Mouse (Mus musculus) heart, embryonic 13.5 days (tissue): ENCODE measurements around the gene Scgb3a1. TPM values are rescaled to one million over a fixed set of nuclear protein-coding genes. Genes with fewer than 3 reads are reported as not detected.

Experiments
- ATAC-seq: fragments of 200-750 bp; cut with Nextera tagmentation; 2 replicates; pipeline ENCODE4 v1.8.0; 2017; ENCODE audit warnings: moderate TSS enrichment; ENCODE audit not compliant: insufficient number of reproducible peaks, low FRiP score, low TSS enrichment; ENCODE audit errors: extremely low read depth
- H3K27ac ChIP-seq: fragments of 300-500 bp; sonication (generic); replicated peaks from 2 replicates; pipeline ENCODE4 v1.5.1; 2015; ENCODE audit warnings: moderate library complexity, mild to moderate bottlenecking, inconsistent platforms
- H3K27me3 ChIP-seq: fragments of 300-500 bp; sonication (generic); replicated peaks from 2 replicates; pipeline ENCODE4 v1.6.1; 2015; ENCODE audit warnings: mild to moderate bottlenecking, inconsistent platforms
- H3K36me3 ChIP-seq: fragments of 300-500 bp; sonication (generic); 2 replicates; pipeline ENCODE4 v1.6.1; 2015; ENCODE audit warnings: mild to moderate bottlenecking, inconsistent platforms
- H3K4me1 ChIP-seq: fragments of 300-500 bp; sonication (generic); 2 replicates; pipeline ENCODE4 v1.6.1; 2015; ENCODE audit warnings: inconsistent platforms
- H3K4me2 ChIP-seq: fragments of 300-500 bp; sonication (generic); 2 replicates; pipeline ENCODE4 v1.6.1; 2015; ENCODE audit warnings: inconsistent platforms, mild to moderate bottlenecking, moderate library complexity
- H3K4me3 ChIP-seq: fragments of 300-500 bp; sonication (generic); 2 replicates; pipeline ENCODE4 v1.5.1; 2015; ENCODE audit warnings: moderate library complexity, mild to moderate bottlenecking, inconsistent platforms
- H3K9ac ChIP-seq: fragments of 300-500 bp; sonication (generic); 2 replicates; pipeline ENCODE4 v1.6.1; 2015; ENCODE audit warnings: inconsistent platforms, mild to moderate bottlenecking, moderate library complexity
- H3K9me3 ChIP-seq: fragments of 300-500 bp; sonication (generic); 2 replicates; pipeline ENCODE4 v1.6.1; 2016; ENCODE audit warnings: inconsistent platforms
- WGBS: fragments of 180-500 bp; shearing (Covaris S2); methylation state at CpG from one replicate; pipeline ENCODE4 v1.1.7; 2015; ENCODE audit warnings: mixed read lengths; 5-methylcytosine and 5-hydroxymethylcytosine counted together
- polyA plus RNA-seq: library from polyadenylated mRNA; unstranded; fragments of >200 nt; fragmentation: Nextera tagmentation; extraction: Ambion mirVana; gene quantifications from 2 replicates; pipeline ENCODE4 v1.2.1, GENCODE M21; 2015

The Scgb3a1 gene
- polyA plus RNA-seq, 1 experiment from 2014 or later = 0.44 TPM

- ATAC-seq = no peak
- Histone ChIP-seq H3K9ac (no peak overlapping the region), H3K27me3 (peaks cover 70% of the 10 kb centered on the region), H3K4me1 (peaks cover 25% of the 10 kb centered on the region), H3K9me3 (no peaks in the 10 kb centered on the region), H3K27ac (no peak overlapping the region), H3K4me3 (peak overlapping the region; percentile 25; the same call in 1 of the 2 replicates), H3K36me3 (peaks cover 8% of the 10 kb centered on the region; the same call in 1 of the 2 replicates), H3K4me2 (peak overlapping the region; percentile 53)
- WGBS = 9% methylated on average over 11 of the region's 11 CpGs
Measured at GRCm38 (mm10) chr11:49636449-49636848, 27.0 kb upstream of the Scgb3a1 start.

GRCm38 (mm10) chr11:49645677-49646076 lies 17.7 kb upstream of the Scgb3a1 start:
- Histone ChIP-seq H3K4me2 (no peak overlapping the region), H3K27me3 (no peaks in the 10 kb centered on the region), H3K4me1 (peaks cover 15% of the 10 kb centered on the region), H3K4me3 (no peak overlapping the region), H3K27ac (no peak overlapping the region), H3K9ac (no peak overlapping the region), H3K36me3 (peaks cover 6% of the 10 kb centered on the region; the same call in 1 of the 2 replicates), H3K9me3 (no peaks in the 10 kb centered on the region)
- 39% methylated on average over 8 of the region's 8 CpGs for WGBS
- ATAC-seq = no peak

GRCm38 (mm10) chr11:49650113-49650993 lies 13.1 kb upstream of the Scgb3a1 start:
- H3K36me3 ChIP-seq = no peaks in the 10 kb centered on the region
- 48% methylated on average over 18 of the region's 18 CpGs for WGBS
- H3K4me1 ChIP-seq = peaks cover 30% of the 10 kb centered on the region
- H3K4me2 ChIP-seq = peak overlapping the region; percentile 29
- no peaks in the 10 kb centered on the region for H3K9me3 ChIP-seq
- H3K27me3 ChIP-seq = no peaks in the 10 kb centered on the region
- ATAC-seq = no peak
- no peak overlapping the region for H3K4me3 ChIP-seq
- H3K27ac ChIP-seq = peak overlapping the region; percentile 16; the same call in 1 of the 2 replicates
- no peak overlapping the region; the same call in 1 of the 2 replicates for H3K9ac ChIP-seq

- 56% methylated on average over 16 of the region's 16 CpGs for WGBS
- ATAC-seq = no peak
Measured at GRCm38 (mm10) chr11:49650994-49651761, 12.2 kb upstream of the Scgb3a1 start.

GRCm38 (mm10) chr11:49651762-49652322 lies 11.6 kb upstream of the Scgb3a1 start:
- Histone ChIP-seq H3K9me3 (no peaks in the 10 kb centered on the region), H3K4me1 (peaks cover 20% of the 10 kb centered on the region), H3K9ac (no peak overlapping the region; the same call in 1 of the 2 replicates), H3K27ac (no peak overlapping the region; the same call in 1 of the 2 replicates), H3K36me3 (no peaks in the 10 kb centered on the region), H3K4me2 (peak overlapping the region; percentile 29; the same call in 1 of the 2 replicates), H3K4me3 (no peak overlapping the region), H3K27me3 (no peaks in the 10 kb centered on the region)
- no peak for ATAC-seq
- 72% methylated on average over 10 of the region's 10 CpGs for WGBS

More at GRCm38 (mm10) chr11:49650994-49651761, 12.2 kb upstream of the Scgb3a1 start:
- Histone ChIP-seq H3K4me3 (no peak overlapping the region), H3K36me3 (no peaks in the 10 kb centered on the region), H3K9me3 (no peaks in the 10 kb centered on the region), H3K4me1 (peaks cover 22% of the 10 kb centered on the region), H3K4me2 (peak overlapping the region; percentile 29; the same call in 1 of the 2 replicates), H3K27me3 (no peaks in the 10 kb centered on the region), H3K9ac (no peak overlapping the region; the same call in 1 of the 2 replicates), H3K27ac (peak overlapping the region; percentile 16; the same call in 1 of the 2 replicates)

GRCm38 (mm10) chr11:49652401-49653078 lies 10.9 kb upstream of the Scgb3a1 start:
- no peak overlapping the region for H3K27ac ChIP-seq
- no peaks in the 10 kb centered on the region for H3K27me3 ChIP-seq
- H3K9ac ChIP-seq = peak overlapping the region; percentile 45
- peaks cover 23% of the 10 kb centered on the region for H3K4me1 ChIP-seq
- 21% methylated on average over 19 of the region's 19 CpGs for WGBS
- H3K9me3 ChIP-seq = no peaks in the 10 kb centered on the region
- H3K36me3 ChIP-seq = no peaks in the 10 kb centered on the region
- H3K4me3 ChIP-seq = peak overlapping the region; percentile 17
- peak; percentile 56; the same call in 1 of the 2 replicates for ATAC-seq
- H3K4me2 ChIP-seq = peak overlapping the region; percentile 62

- Histone ChIP-seq H3K36me3 (no peaks in the 10 kb centered on the region), H3K4me2 (peak overlapping the region; percentile 62), H3K4me3 (peak overlapping the region; percentile 17), H3K9ac (peak overlapping the region; percentile 45), H3K27me3 (no peaks in the 10 kb centered on the region), H3K27ac (no peak overlapping the region), H3K9me3 (no peaks in the 10 kb centered on the region), H3K4me1 (peaks cover 28% of the 10 kb centered on the region)
- 29% methylated on average over 11 of the region's 11 CpGs for WGBS
- peak; percentile 28; the same call in 1 of the 2 replicates for ATAC-seq
Measured at GRCm38 (mm10) chr11:49653079-49653408, 10.4 kb upstream of the Scgb3a1 start.

GRCm38 (mm10) chr11:49654651-49655050 lies 8.8 kb upstream of the Scgb3a1 start:
- WGBS = 87% methylated on average over 5 of the region's 5 CpGs
- H3K36me3 ChIP-seq = no peaks in the 10 kb centered on the region
- ATAC-seq = no peak
- no peak overlapping the region for H3K4me3 ChIP-seq
- no peak overlapping the region for H3K9ac ChIP-seq
- no peaks in the 10 kb centered on the region for H3K9me3 ChIP-seq
- H3K27ac ChIP-seq = no peak overlapping the region
- H3K4me1 ChIP-seq = peaks cover 44% of the 10 kb centered on the region
- no peaks in the 10 kb centered on the region for H3K27me3 ChIP-seq
- no peak overlapping the region for H3K4me2 ChIP-seq

GRCm38 (mm10) chr11:49655501-49655900 lies 7.9 kb upstream of the Scgb3a1 start:
- H3K27me3 ChIP-seq = no peaks in the 10 kb centered on the region
- no peak overlapping the region for H3K4me2 ChIP-seq
- no peak overlapping the region for H3K9ac ChIP-seq
- H3K36me3 ChIP-seq = no peaks in the 10 kb centered on the region
- no peaks in the 10 kb centered on the region for H3K9me3 ChIP-seq
- ATAC-seq = no peak
- no peak overlapping the region for H3K4me3 ChIP-seq
- no peak overlapping the region for H3K27ac ChIP-seq
- peaks cover 42% of the 10 kb centered on the region for H3K4me1 ChIP-seq

GRCm38 (mm10) chr11:49658065-49658464 lies 5.3 kb upstream of the Scgb3a1 start:
- no peak for ATAC-seq
- H3K9me3 ChIP-seq = no peaks in the 10 kb centered on the region
- no peak overlapping the region for H3K4me2 ChIP-seq
- H3K9ac ChIP-seq = no peak overlapping the region
- peaks cover 29% of the 10 kb centered on the region for H3K4me1 ChIP-seq
- 42% methylated on average over 4 of the region's 4 CpGs for WGBS
- H3K36me3 ChIP-seq = no peaks in the 10 kb centered on the region
- H3K4me3 ChIP-seq = no peak overlapping the region
- H3K27ac ChIP-seq = peak overlapping the region; percentile 86
- no peaks in the 10 kb centered on the region for H3K27me3 ChIP-seq
